Mouse (Mus musculus) cortical plate, adult 2 months (tissue): ENCODE measurements at regions not wholly inside any gene's neighbourhood (a gene's known extent, or its start where the extent isn't known, plus 50 kb on each side); places are given as distances from the start of the nearest gene placed in this dataset.

Experiments
- CTCF ChIP-seq: fragments of 200-500 bp; IDR thresholded peaks from 2 replicates; pipeline ENCODE4 v1.5.1; 2011; ENCODE audit warnings: mild to moderate bottlenecking, control low read depth, low read length; ENCODE audit not compliant: insufficient read depth; ENCODE audit errors: extremely low read depth
- POLR2A ChIP-seq: fragments of 200-500 bp; IDR thresholded peaks from 2 replicates; pipeline ENCODE4 v1.6.1; 2011; ENCODE audit warnings: mild to moderate bottlenecking, low read length, control low read depth; ENCODE audit not compliant: insufficient read depth; ENCODE audit errors: extremely low read depth

DNA sequence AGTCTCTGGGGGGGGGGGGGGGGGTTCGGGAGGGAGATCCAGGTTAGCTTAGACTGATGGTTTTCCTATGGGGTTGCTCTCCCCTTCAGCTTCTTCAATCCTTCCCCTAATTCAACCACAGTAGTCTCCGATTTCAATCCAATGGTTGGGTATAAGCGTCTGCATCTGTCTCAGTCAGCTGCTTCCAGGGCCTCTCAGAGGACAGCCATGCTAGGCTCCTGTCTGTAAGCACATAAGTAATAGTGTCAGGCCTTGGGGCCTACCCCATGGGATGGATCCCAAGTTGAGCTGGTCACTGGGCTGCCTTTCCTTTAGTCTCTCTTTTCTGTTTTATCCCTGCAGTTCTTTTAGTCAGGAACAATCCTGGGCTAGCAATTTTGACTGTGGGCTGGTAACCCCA is 87.0 kb upstream of the Foxq1 start:
- TF ChIP-seq POLR2A = no peak
- no peak for TF ChIP-seq CTCF
